Mouse (Mus musculus) hindbrain, embryonic 14.5 days (tissue): ENCODE data around the gene Cers2. TPM values are rescaled to one million over a fixed set of nuclear protein-coding genes. Genes with fewer than 3 reads are reported as not detected.

Experiments
- ATAC-seq: fragments of 200-750 bp; cut with Nextera tagmentation; 2 replicates; pipeline ENCODE4 v1.8.0; 2017; ENCODE audit warnings: moderate number of reproducible peaks, mild to moderate bottlenecking, moderate TSS enrichment, moderate library complexity; ENCODE audit not compliant: low FRiP score
- DNase-seq: peaks from one replicate; pipeline ENCODE4 v3.0.0-alpha.2; 2015; ENCODE audit warnings: low spot score
- H3K27ac ChIP-seq: fragments of 300-500 bp; sonication (generic); 2 replicates; pipeline ENCODE4 v1.5.1; 2014; ENCODE audit warnings: mild to moderate bottlenecking, moderate library complexity
- H3K27me3 ChIP-seq: fragments of 300-500 bp; sonication (generic); 2 replicates; pipeline ENCODE4 v1.6.1; 2014; ENCODE audit warnings: mild to moderate bottlenecking, low read length, mixed read lengths; ENCODE audit not compliant: control insufficient read depth, insufficient read depth
- H3K36me3 ChIP-seq: fragments of 300-500 bp; sonication (generic); replicated peaks from 2 replicates; pipeline ENCODE4 v1.6.1; 2014; ENCODE audit not compliant: control insufficient read depth, insufficient read depth
- H3K4me1 ChIP-seq: fragments of 300-500 bp; sonication (generic); replicated peaks from 2 replicates; pipeline ENCODE4 v1.6.1; 2014; ENCODE audit warnings: antibody characterized with exemption, low read length, mixed read lengths; ENCODE audit not compliant: control insufficient read depth, insufficient read depth
- H3K4me2 ChIP-seq: fragments of 300-500 bp; sonication (generic); replicated peaks from 2 replicates; pipeline ENCODE4 v1.6.1; 2014; ENCODE audit warnings: mild to moderate bottlenecking, moderate library complexity
- H3K4me3 ChIP-seq: fragments of 300-500 bp; sonication (generic); replicated peaks from 2 replicates; pipeline ENCODE4 v1.5.1; 2014; ENCODE audit warnings: mild to moderate bottlenecking, low read length
- H3K9ac ChIP-seq: fragments of 300-500 bp; sonication (generic); 2 replicates; pipeline ENCODE4 v1.6.1; 2014
- H3K9me3 ChIP-seq: fragments of 300-500 bp; sonication (generic); 2 replicates; pipeline ENCODE4 v1.6.1; 2016; ENCODE audit warnings: low read length; ENCODE audit not compliant: control insufficient read depth
- WGBS: fragments of 180-500 bp; shearing (Covaris S2); extraction: QIAGEN DNeasy Blood & Tissue Kit; methylation state at CpG from one replicate; pipeline ENCODE4 v1.1.7; 2014; 5-methylcytosine and 5-hydroxymethylcytosine counted together
- polyA plus RNA-seq: library from polyadenylated mRNA; unstranded; fragments of >200 nt; fragmentation: Nextera tagmentation; extraction: Ambion mirVana; gene quantifications from 2 replicates; pipeline ENCODE4 v1.2.1, GENCODE M21; 2014

The Cers2 gene
- polyA plus RNA-seq, 1 experiment from 2014 or later: 88.3 TPM

- Histone ChIP-seq H3K27me3 (no peaks in the 10 kb centered on the region), H3K9me3 (no peaks in the 10 kb centered on the region), H3K36me3 (no peaks in the 10 kb centered on the region), H3K4me1 (peaks cover 21% of the 10 kb centered on the region), H3K9ac (no peak overlapping the region), H3K4me2 (no peak overlapping the region), H3K4me3 (no peak overlapping the region), H3K27ac (no peak overlapping the region)
- WGBS: 89% methylated on average over 6 of the region's 6 CpGs
- DNase-seq: no peak
- ATAC-seq: no peak
Measured at GRCm38 (mm10) chr3:95312623-95313022, 2.0 kb upstream of the Cers2 start.

- H3K4me2 ChIP-seq: no peak overlapping the region
- no peaks in the 10 kb centered on the region for H3K36me3 ChIP-seq
- 46% methylated on average over 7 of the region's 7 CpGs for WGBS
- ATAC-seq: no peak
- H3K4me1 ChIP-seq: peaks cover 24% of the 10 kb centered on the region
- H3K9me3 ChIP-seq: no peaks in the 10 kb centered on the region
- H3K27me3 ChIP-seq: no peaks in the 10 kb centered on the region
- H3K4me3 ChIP-seq: no peak overlapping the region
- H3K27ac ChIP-seq: no peak overlapping the region
- DNase-seq: peak; percentile 18
- H3K9ac ChIP-seq: no peak overlapping the region
Measured at GRCm38 (mm10) chr3:95313476-95313875, 1.1 kb upstream of the Cers2 start.

GRCm38 (mm10) chr3:95314075-95314474 lies 516 bp upstream of the Cers2 start:
- Histone ChIP-seq H3K9me3 (no peaks in the 10 kb centered on the region), H3K9ac (no peak overlapping the region; the same call in 1 of the 2 replicates), H3K27me3 (no peaks in the 10 kb centered on the region), H3K4me3 (no peak overlapping the region), H3K4me1 (peaks cover 24% of the 10 kb centered on the region), H3K4me2 (peak overlapping the region; percentile 60), H3K27ac (no peak overlapping the region), H3K36me3 (no peaks in the 10 kb centered on the region)
- DNase-seq: no peak
- ATAC-seq: no peak
- 60% methylated on average over 6 of the region's 6 CpGs for WGBS

GRCm38 (mm10) chr3:95315094-95315843 lies 678 bp downstream of the Cers2 start:
- Histone ChIP-seq H3K27me3 (no peaks in the 10 kb centered on the region), H3K36me3 (peaks cover 4% of the 10 kb centered on the region), H3K4me3 (peak overlapping the region; percentile 84), H3K27ac (peak overlapping the region; percentile 91), H3K4me1 (peaks cover 24% of the 10 kb centered on the region), H3K9ac (peak overlapping the region; percentile 90), H3K4me2 (peak overlapping the region; percentile 60), H3K9me3 (no peaks in the 10 kb centered on the region)
- DNase-seq: peak; percentile 73
- under 1% methylated on average over 58 of the region's 71 CpGs for WGBS
- ATAC-seq: peak; percentile 90

GRCm38 (mm10) chr3:95315844-95316550 lies 1.4 kb downstream of the Cers2 start:
- Histone ChIP-seq H3K4me3 (peak overlapping the region; percentile 84), H3K27me3 (no peaks in the 10 kb centered on the region), H3K9me3 (no peaks in the 10 kb centered on the region), H3K36me3 (peaks cover 11% of the 10 kb centered on the region), H3K4me2 (peak overlapping the region; percentile 60), H3K4me1 (peaks cover 24% of the 10 kb centered on the region), H3K9ac (peak overlapping the region; percentile 90), H3K27ac (peak overlapping the region; percentile 91)
- 17% methylated on average over 9 of the region's 9 CpGs for WGBS
- ATAC-seq (no peak), DNase-seq (no peak)

- Histone ChIP-seq H3K36me3 (peaks cover 27% of the 10 kb centered on the region), H3K27me3 (no peaks in the 10 kb centered on the region), H3K9me3 (no peaks in the 10 kb centered on the region), H3K4me1 (peaks cover 24% of the 10 kb centered on the region), H3K9ac (0 out of 2 replicates have a peak overlapping the region, but pooled peaks have one; percentile 13), H3K4me2 (peak overlapping the region; percentile 19), H3K27ac (no peak overlapping the region), H3K4me3 (no peak overlapping the region)
- ATAC-seq (no peak), DNase-seq (peak; percentile 62)
- WGBS: 26% methylated on average over 12 of the region's 12 CpGs
Measured at GRCm38 (mm10) chr3:95317414-95318080, 3.0 kb downstream of the Cers2 start.

GRCm38 (mm10) chr3:95318548-95318947 lies 4.0 kb downstream of the Cers2 start:
- DNase-seq: no peak
- peak overlapping the region; percentile 9; the same call in 1 of the 2 replicates for H3K9ac ChIP-seq
- no peaks in the 10 kb centered on the region for H3K27me3 ChIP-seq
- ATAC-seq: no peak
- peaks cover 24% of the 10 kb centered on the region for H3K4me1 ChIP-seq
- H3K4me2 ChIP-seq: no peak overlapping the region
- 50% methylated on average over 6 of the region's 6 CpGs for WGBS
- H3K27ac ChIP-seq: no peak overlapping the region
- no peak overlapping the region for H3K4me3 ChIP-seq
- peaks cover 37% of the 10 kb centered on the region for H3K36me3 ChIP-seq
- H3K9me3 ChIP-seq: no peaks in the 10 kb centered on the region

- H3K36me3 ChIP-seq: peaks cover 42% of the 10 kb centered on the region
- H3K4me3 ChIP-seq: no peak overlapping the region
- ATAC-seq: no peak
Measured at GRCm38 (mm10) chr3:95319110-95319509, 4.5 kb downstream of the Cers2 start.

More at GRCm38 (mm10) chr3:95319110-95319509, 4.5 kb downstream of the Cers2 start:
- Histone ChIP-seq H3K4me1 (peaks cover 24% of the 10 kb centered on the region), H3K27ac (no peak overlapping the region), H3K9ac (peak overlapping the region; percentile 9; the same call in 1 of the 2 replicates), H3K4me2 (no peak overlapping the region), H3K9me3 (no peaks in the 10 kb centered on the region), H3K27me3 (no peaks in the 10 kb centered on the region)
- DNase-seq: no peak
- WGBS: 73% methylated on average over 2 of the region's 2 CpGs
